Mouse (Mus musculus): ENCODE measurements around the gene Ptprk.

DNA sequence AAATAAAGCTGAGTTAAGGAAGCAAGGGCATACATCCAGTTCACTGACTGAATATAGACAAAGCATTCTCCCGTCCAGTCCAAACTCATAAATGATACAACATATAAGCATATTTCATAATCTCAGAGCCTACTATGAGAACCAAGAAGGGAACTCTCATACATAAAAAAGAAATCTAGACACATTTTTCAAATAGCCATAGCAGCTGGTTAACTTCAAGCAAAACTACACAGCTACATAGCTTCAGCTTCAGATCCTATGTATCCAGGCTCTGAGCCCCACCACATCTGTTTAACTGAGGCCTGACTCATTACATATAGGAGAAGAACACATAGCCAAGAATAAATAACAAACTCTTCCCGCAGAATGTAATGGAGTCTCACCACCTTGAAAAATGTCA lies 539.8 kb downstream of the Ptprk start:
- TF ChIP-seq CTCF (IDR thresholded peaks at IDR 0.05; ENCODE audit: low read depth, low read length): no peak
- no peak for TF ChIP-seq GATA1 (IDR thresholded peaks at IDR 0.05; ENCODE audit: borderline replicate concordance, low read length)
- TF ChIP-seq TAL1 (conservative IDR thresholded peaks at IDR 0.05; ENCODE audit: low read depth, low read length): no peak
